Mouse (Mus musculus): Measurements from ENCODE around the gene Tst.

DNA sequence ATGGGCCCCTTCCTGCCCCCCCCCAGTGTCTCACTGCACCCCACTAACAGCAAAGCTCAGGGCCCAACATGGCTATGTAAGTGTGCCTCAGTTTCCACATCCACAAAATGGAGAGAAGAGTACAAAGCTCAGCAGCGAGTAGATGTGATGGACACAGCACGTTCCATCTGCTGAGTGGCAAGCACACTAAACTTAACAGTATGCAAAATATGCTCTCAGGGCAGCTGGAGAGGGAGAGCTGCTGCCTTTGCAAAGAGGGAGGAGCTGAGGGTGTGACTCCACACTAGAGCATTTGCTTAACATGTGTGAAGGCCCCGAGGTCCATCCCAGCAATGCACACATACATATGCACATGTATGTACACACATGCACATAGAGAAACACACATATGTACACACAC lies 47.2 kb upstream of the Tst start:
- TF ChIP-seq POLR2A (IDR thresholded peaks at IDR 0.05; ENCODE audit: insufficient read depth, low read depth, low read length), result no peak
- no peak for TF ChIP-seq CTCF (IDR thresholded peaks at IDR 0.05; ENCODE audit: insufficient read depth, low read depth, low read length)
